Mouse (Mus musculus): ENCODE measurements at regions not wholly inside any gene's neighbourhood (a gene's known extent, or its start where the extent isn't known, plus 50 kb on each side); places are given as distances from the start of the nearest gene placed in this dataset.
A peak's percentile ranks its signal among the peaks of the same experiment; 100 is the strongest.

DNA sequence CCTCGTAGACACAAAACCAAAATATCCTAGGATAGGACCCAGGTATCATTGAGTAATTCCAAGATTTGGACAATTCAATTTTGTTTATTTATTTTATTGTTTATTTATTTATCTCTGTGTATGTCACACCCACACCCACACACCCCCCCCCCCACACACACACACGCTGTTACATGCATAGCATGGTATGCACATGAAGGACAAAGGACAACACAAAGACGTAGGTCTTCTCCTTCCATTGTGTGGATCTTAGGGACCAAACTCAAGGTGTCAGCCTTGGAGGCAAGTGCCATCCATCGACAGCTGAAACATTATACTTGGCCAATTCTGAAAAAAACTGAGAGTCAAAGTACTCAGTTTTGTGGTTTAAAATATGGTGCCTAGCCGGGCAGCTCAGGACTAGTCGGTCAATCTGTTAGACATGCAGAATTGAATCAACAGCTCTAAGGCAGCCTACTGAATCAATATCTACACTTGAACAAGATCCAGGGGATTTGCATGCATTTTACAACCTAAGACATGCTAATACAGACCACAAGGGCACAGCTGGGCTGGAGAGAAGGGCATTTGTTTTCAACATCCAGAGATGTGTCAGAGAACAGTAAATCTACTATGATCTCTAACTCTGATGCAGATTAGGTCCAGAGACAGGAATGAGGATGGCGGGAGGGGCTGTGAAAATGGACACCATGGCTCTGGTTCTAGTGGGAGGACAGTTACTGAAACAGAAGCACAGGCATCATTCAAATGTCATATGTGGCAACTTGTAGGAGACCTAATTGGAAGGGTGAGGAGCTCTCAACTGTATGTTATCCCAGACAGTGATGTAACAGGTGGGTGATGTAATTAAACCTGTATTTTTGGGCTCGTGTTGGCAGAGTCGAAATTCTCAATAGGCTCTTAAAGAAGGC, 143.9 kb upstream of the Adgrl2 start:
- intact Hi-C loops (cut with DNase I), result no loop called here

DNA sequence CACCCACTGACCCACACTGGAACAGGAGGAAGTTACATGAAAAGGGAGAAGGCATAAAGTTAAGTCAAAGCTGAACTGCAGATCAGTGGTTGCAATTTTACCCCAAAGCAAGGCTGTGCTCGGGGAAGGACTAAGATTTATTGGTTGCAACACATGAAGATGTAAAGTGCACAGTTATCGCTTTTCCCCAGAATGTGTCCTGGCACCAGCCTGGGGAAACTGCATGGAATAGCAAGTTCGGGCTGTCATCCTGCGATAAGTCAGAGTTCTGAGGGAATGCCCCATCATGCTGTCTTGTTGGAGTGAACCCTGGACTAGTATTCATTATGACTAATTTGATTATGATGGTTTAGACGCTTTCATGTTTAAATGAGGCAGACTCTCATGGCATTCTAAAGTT, 128.5 kb upstream of the Adgrl2 start:
- intact Hi-C loops (cut with DNase I), result no loop called here
- no peak for DNase-seq (ENCODE audit: extremely low spot score in 1 of 2, low spot score in 2 of 2)

More for the DNA sequence above, 143.9 kb upstream of the Adgrl2 start:
- no peak for DNase-seq (ENCODE audit: extremely low spot score in 1 of 2, low spot score in 2 of 2)

DNA sequence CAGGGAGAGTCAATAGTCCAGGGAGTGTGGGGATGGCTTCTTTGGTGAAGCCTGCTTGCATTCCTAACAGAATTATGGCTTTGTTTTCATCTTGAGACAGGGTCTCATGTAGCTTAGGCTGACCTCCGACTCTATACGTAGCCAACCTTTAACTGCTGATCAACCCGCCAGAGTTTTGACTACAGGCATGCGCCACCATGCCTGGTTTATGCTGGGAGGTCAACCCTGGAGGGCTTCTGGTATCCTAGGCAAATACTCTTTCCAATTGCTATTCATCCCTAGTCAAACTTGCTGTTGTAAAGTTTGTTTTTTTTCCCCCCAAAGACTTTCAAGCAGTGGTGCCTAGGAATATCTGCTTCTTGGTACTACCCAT, 127.3 kb upstream of the Adgrl2 start:
- DNase-seq (ENCODE audit: extremely low spot score in 1 of 2, low spot score in 2 of 2), result no peak
- intact Hi-C loops (cut with DNase I), result no loop called here

DNA sequence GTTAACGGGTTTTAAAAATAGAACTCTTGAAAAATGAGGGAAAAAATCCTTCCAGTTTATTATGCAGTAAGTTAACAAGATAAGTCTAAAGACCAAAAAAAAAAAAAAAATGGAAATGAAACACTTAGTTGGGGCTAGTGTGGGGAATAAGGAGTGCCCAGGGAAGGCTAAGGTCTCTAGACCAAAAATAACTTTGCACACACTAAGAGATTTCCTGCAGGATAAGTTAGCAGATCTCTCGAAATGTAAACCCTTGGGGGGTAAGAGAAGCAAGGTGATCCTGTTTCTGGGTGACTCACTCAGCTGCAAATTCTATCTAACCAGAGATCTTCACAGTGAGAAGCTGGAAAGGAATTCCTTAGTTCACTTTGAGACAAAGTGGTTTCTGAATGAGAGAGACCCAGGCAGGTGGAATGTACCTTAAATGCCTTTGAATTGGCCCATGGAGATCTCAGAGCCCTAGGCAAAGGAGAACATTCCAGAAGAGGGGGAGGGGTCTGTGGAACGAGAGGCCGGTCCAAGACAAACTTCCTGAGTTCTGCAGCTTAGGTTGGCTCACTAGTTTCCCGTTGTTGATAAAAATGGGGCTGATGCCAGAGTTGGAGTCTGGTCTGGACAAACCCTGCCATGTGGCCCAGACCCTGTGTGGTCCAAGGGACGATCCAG, 126.8 kb upstream of the Adgrl2 start:
- DNase-seq (ENCODE audit: extremely low spot score in 1 of 2, low spot score in 2 of 2), result peak in 1 of 2 experiments; percentile 65

DNA sequence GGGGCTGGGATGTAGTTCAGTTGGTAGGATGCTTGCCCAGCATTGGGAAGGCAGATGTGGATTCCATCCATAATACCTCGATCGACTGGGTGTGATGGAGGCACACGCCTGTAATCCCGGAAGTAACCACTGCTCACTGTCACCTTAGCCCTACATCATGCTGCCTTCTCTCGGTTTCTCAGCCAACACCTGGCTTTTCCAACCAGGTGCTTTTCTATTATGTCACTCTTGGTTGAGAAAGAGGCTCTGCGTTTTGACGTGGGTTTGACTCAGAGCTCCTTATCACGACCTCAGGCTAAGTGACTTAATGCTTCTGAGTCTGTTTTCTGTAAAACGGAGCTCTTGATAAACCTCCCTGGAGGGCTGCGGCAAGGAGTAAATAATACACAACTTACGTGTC, 126.2 kb upstream of the Adgrl2 start:
- DNase-seq (ENCODE audit: extremely low spot score in 1 of 2, low spot score in 2 of 2), result no peak

More for the DNA sequence above, 126.8 kb upstream of the Adgrl2 start:
- intact Hi-C loops (cut with DNase I), result no loop called here

DNA sequence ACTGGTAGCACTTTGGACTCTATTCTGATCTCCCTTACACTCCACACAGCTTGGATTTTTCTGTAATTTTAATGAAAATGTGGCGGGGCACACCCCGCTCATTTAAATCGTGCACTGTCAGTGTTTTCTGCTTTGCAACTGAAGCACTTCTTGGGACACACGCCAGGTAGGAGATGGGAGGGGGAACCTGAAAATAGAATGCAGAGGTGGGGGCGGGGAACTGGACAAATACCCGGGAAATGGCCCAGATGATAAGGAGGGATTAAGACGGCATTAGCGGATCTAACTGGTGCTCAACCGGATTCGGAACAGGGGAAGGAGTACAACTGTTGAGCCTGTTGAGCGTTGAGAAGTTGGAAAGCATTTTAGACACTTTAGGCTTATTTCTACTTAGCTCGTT, 125.5 kb upstream of the Adgrl2 start:
- intact Hi-C loops (cut with DNase I), result no loop called here
- DNase-seq (ENCODE audit: extremely low spot score in 1 of 2, low spot score in 2 of 2), result no peak

More for the DNA sequence above, 126.2 kb upstream of the Adgrl2 start:
- intact Hi-C loops (cut with DNase I), result no loop called here

DNA sequence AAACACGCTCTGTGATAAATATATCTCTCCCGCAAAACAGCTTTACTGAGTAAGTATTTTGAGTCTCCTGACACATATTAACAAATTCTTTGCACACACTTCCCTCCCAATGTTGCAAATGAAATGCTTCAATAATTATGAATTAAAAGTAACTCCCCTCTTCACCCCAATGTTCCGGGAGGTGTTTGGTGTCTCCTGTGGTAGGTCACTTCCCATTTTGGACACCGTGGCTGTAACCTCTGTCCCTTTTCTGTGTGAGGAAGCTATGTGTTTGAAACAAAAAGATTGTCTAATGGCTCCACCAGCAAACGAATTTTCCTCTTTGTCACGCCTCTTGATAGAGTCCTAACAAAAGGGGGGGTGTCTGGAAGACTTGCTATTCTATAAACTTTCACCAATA, 122.5 kb upstream of the Adgrl2 start:
- intact Hi-C loops (cut with DNase I), result no loop called here

DNA sequence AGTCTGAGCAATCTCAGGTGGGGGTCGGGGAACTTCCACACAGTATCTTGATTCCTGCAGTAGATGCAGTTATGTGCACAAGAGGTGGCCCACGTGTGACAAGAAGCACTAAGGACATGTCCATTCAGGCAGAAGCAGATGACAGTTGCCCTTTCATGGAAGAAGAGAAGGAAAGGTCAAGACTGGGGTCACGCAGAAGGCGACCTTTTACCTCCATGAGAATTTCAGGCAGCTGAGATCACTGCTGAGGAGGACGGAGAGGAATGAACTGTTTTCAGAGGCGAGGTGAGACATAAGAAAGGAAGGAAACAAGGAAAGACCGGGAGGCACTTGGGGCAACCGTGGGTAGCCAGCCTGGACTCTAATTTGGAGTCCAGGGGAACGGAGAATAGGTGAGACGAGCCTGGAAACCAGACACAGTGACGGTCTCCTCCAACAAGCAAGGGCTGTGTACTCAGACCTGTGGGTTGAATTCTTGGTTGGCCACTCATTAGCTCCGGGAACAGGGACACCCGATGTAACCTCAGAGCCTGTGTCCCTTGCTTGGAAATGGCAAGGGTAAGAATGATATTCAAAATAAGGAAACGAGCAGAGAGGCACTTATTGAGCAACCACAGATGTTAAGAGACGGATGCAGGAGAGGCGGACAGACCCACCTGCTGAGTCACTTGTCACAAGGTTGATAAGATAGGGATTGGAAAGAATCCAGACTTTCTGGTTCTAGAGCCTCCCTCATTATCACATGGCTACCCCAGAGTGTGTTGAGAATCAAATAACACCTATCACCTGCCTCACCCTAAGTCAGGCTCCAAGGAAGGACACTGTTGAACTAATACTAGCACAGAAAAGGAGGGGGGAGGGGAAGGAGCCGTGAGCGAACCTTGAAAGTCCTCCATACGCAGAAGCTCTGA, 121.4 kb upstream of the Adgrl2 start:
- intact Hi-C loops (cut with DNase I), result no loop called here
- no peak for DNase-seq (ENCODE audit: extremely low spot score in 1 of 2, low spot score in 2 of 2)

More for the DNA sequence above, 122.5 kb upstream of the Adgrl2 start:
- no peak for DNase-seq (ENCODE audit: extremely low spot score in 1 of 2, low spot score in 2 of 2)

DNA sequence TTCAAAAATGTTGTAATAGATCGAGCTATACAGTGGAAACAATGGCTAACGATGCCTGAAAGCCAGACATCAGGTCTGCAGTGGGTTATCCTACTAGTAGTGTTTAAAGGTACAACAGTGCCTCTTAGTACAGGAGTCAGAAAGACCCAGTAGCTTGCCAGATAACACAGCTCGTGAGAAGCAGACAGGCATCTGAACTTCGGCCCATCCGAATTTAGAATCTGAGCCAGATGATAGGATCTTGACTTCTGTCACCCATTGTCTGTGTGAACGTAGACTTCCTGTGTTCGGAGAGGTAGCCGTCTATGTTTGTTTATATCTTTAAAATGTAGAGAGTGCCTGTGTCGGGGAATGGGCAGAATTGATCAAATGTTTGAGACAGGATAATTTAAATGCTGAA, 120.5 kb upstream of the Adgrl2 start:
- DNase-seq (ENCODE audit: extremely low spot score in 1 of 2, low spot score in 2 of 2), result no peak
- intact Hi-C loops (cut with DNase I), result no loop called here

DNA sequence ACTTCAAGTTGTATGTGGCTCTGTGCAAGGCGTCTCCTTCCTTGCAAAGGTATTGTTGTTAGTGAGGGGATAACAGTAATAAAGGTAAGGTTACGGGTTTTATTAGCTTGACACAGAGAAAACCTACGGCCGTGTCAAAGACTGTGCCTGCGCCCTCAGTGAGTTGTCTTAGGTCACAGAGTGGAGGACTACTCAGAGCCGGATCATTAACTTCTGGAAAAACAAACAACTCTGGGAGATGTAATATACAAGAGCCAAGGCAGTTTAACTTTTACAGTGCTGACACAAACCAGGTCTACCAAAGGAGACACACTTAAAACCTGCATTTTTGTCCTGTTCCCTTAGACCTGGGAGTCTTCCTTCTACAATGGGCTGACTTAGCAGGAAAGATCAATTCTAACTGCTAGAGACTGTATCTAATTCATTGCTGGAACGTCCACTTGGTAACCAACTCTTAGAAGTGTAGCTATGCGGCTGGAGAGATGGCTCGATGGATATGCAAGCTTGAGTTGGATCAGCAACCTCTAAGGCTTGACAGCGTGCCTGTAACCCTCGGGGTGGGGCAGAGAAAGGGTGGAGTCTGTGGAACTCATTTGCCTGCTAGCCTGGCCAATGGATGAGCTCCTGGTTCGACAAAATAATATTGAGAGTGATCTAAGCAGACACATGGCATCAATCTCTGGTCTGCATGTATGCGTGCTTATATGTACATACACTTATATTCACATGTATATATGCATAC, 115.5 kb upstream of the Adgrl2 start:
- intact Hi-C loops (cut with DNase I), result no loop called here
- no peak for DNase-seq (ENCODE audit: extremely low spot score in 1 of 2, low spot score in 2 of 2)

DNA sequence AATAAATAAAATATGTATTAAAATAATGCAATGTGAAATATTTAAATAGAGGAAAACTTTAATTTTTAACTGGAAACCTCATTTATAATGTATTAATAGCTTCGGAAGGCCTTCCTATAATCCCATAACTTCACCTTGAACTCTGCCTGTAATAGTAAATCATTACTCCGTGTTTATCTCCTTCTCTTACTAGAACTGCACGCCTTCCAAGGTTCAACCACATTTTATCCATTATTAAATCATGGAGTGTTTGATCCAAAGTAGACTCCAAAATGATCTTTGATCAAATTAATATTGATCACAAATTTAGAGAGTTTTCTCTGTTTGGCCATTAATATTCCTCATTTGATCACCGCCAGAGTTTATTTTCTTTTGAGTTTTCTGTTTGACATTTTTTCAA, 114.8 kb upstream of the Adgrl2 start:
- DNase-seq (ENCODE audit: extremely low spot score in 1 of 2, low spot score in 2 of 2), result no peak
- intact Hi-C loops (cut with DNase I), result no loop called here

DNA sequence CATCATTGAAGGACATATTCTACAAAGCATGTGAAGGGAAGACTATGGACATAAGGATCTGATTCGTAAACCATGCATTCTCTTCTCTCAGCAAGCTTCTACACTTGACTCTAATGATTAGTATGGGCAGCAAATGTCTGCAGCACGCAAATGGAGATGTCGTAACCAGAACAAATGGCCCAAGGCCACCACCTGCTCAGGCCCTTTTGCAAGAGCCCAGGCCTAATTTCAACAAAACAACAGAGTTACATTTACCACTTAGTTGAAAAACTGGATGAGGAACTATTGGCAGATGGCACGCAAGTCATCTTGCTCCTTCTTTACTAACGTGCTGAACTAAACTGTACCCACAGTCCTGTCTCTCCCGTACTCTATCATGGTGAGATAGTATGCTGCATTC, 113.7 kb upstream of the Adgrl2 start:
- intact Hi-C loops (cut with DNase I), result no loop called here

DNA sequence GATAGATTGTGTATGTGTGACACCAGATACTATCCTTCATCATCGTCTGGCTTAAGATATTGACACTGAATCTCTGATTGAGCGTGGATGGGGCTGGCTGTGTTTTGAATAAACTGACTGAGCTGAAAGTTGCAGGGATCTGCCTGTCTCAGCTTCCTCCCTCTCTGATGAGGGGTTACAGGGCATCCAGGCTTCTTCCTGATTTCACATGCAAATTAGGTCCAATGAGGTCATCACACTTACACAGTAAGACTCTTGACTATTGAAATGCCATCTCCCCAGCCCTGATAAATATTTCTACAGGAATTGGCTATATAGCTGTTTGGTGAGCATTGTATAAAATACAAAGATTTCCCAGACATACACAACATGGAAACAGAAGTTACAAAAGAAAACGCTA, 113.1 kb upstream of the Adgrl2 start:
- intact Hi-C loops (cut with DNase I), result no loop called here
- DNase-seq (ENCODE audit: extremely low spot score in 1 of 2, low spot score in 2 of 2), result no peak

More for the DNA sequence above, 113.7 kb upstream of the Adgrl2 start:
- no peak for DNase-seq (ENCODE audit: extremely low spot score in 1 of 2, low spot score in 2 of 2)

DNA sequence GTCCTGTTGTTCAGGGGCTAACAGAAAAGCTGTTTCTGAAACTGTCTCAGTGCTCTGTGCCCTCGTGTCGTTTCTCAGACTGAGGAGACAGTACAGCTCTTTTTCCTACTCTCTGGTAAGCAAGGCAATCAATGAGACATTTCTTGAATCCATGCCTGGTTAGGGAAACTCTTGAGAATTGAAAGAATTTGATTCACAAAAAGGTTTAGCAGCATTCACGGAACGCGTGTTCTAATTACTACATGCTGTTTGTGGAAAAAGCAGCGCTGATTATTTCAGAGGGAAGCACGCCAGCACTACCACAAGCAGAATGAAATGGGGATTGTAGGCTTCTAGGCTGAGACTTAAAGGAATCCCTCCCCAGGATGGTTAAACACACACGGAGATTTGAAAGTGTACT, 112.5 kb upstream of the Adgrl2 start:
- peak in 1 of 2 experiments; percentile 37 for DNase-seq (ENCODE audit: extremely low spot score in 1 of 2, low spot score in 2 of 2)
- intact Hi-C loops (cut with DNase I), result no loop called here

DNA sequence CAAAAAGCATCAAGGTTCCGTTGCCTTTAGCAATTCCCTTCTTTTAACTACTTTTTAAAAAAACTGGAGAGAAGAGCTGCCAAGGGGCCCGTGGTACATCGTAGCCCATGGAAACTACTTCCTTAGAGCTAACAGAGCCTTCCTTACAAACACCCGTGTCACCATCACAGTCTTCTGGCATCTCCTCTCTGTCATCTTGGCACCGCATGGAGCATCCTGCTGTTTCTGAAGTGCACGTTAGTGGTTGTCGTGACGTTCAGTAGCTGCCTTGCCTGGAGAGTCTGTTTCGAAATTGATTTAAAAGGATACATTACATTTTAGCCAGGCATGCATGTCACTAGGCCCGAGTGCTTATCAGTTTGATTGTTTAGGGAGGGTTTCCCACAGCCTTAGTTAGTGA, 111.4 kb upstream of the Adgrl2 start:
- DNase-seq (ENCODE audit: extremely low spot score in 1 of 2, low spot score in 2 of 2), result no peak
- intact Hi-C loops (cut with DNase I), result no loop called here

DNA sequence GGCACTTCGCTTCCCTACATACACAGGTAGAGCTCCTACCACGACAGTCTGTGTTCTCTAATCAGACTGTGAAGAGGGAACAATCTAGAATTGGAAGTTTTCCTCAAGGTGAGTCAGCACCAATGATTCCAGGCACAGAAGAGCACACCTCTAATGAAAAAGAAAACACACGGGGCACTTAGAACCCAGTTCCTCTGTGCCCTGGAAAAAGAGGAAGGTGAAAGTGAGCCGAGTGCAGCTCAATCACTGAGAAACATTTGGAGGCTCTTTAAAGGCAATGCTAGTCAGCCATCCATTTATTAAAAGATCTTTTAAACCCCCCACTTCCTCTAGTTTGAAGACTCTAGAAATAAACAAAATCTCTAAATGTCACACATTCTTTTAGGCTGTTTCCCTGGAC, 108.4 kb upstream of the Adgrl2 start:
- intact Hi-C loops (cut with DNase I), result no loop called here
- no peak for DNase-seq (ENCODE audit: extremely low spot score in 1 of 2, low spot score in 2 of 2)

DNA sequence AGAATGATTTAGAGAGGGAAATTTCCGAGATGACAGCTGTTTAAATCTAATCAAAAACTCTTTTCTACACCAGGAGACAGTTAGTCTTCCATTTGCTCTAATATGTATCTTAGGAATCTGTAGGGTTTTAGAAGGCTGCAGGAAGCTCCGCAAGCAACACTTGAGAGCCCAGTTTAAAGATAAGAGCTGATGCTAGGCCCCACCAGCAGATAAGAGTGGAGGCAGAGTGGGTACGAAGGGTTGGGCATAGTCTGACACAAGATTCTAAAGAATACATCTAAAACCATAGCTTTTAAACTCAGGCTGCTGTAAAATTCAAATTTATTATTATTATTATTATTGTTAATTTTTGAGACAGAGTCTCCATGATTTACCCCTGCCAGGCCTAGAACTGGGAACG, 106.7 kb upstream of the Adgrl2 start:
- DNase-seq (ENCODE audit: extremely low spot score in 1 of 2, low spot score in 2 of 2), result no peak
- intact Hi-C loops (cut with DNase I), result no loop called here

DNA sequence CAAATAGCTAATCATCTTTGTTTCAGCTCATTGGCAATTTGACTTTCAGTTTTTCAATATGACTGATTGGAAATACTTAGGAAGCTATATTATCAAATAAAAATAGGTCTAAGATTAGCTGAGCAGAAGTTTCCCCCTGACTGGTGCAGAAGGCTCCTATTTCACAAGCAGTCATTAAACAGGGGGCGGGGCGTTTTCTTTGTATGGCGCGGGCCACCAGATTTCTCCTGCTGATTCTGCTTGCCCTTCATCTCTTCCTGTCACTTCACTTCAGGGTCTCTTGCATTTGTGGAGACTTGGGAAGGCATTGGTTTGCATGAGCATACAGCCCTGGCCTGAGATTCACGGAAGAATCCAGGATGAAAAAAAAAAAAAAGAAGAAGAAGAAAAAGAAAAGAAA, 102.3 kb upstream of the Adgrl2 start:
- intact Hi-C loops (cut with DNase I), result no loop called here
- DNase-seq (ENCODE audit: extremely low spot score in 1 of 2, low spot score in 2 of 2), result no peak

DNA sequence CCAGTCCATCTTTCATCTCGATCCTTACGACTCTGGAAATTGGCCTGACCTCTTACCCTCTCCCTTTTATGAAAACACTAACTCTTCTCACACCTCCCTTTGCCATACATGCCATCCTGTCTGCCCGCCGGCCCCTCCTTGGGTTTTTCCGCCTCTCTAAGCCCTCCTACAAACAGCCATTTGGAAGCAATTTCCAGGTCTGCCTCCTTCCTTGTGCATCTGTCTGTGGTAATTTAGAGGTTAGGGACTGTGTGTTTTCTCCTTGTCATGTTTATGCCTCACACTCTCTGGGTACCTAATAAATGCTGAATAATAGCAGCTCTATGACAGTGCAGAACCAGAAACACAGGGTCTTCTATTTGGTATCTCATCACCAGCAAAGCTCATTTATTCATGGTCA, 99.7 kb upstream of the Adgrl2 start:
- no peak for DNase-seq (ENCODE audit: extremely low spot score in 1 of 2, low spot score in 2 of 2)
- intact Hi-C loops (cut with DNase I), result no loop called here
